Mouse (Mus musculus): ENCODE data around the gene Mga. TPM values are rescaled to one million over a fixed set of nuclear protein-coding genes. Genes with fewer than 3 reads are reported as not detected.

Mga gene
- polyA plus RNA-seq, 1 experiment = 23.8 TPM

DNA sequence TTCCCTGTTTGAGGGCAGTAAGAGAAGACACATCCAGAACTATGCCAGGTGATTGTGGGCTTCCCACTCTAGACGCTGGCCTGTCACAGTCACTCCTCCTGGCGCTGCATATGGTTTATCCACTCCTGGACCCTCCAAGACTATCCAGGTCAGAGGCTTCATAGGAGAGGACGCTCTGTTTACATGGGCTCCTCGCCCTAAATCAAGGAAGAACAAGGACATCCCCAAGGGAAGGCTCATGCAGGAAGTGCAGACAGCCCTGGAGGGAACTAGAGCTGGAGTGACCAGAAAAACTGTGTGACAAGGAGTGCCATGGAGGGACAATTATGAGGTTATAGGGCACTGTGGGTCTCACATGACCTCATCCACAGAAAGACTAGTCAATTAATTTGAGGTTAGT lies 100.3 kb downstream of the Mga start:
- no peak overlapping the region for H3K4me3 ChIP-seq (replicated peaks; ENCODE audit: extremely low read depth, low read depth, low read length)
- peaks cover 13% of the 10 kb centered on the region for H3K4me1 ChIP-seq (ENCODE audit: control insufficient read depth, insufficient read depth, low read length)
- no peak for TF ChIP-seq CTCF (IDR thresholded peaks at IDR 0.05; ENCODE audit: insufficient read depth, low read length)
- 69% methylated on average over 4 of the region's 4 CpGs for WGBS
- no peak for DNase-seq

DNA sequence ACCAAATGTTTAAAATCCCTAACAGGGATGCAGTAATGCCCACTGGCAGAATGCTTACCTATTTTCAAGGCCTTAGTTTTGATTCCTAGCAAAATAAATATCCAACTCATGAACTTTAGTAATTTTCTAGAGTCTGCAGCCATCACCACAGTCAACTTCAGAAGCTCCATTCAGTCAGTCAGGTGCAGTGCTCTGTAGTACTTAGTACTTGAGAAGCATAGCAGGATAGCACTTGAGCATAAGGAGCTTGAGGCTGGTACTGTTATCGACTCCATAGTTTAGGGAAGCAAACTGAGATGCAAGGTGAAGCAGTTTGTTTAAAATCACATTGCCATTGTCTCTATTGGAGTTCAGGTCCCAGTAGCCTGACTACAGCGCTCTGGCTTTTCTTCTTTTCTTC lies 102.7 kb downstream of the Mga start:
- TF ChIP-seq POLR2A (IDR thresholded peaks at IDR 0.05; ENCODE audit: borderline replicate concordance, extremely low read depth, low read depth, low read length) (no peak), CTCF (IDR thresholded peaks at IDR 0.05; ENCODE audit: insufficient read depth, low read length) (no peak)
- 81% methylated on average over 2 of the region's 2 CpGs for WGBS
- Histone ChIP-seq H3K4me3 (replicated peaks; ENCODE audit: extremely low read depth, low read depth, low read length) (no peak overlapping the region), H3K4me1 (ENCODE audit: control insufficient read depth, insufficient read depth, low read length) (peaks cover 15% of the 10 kb centered on the region)
- DNase-seq = no peak

DNA sequence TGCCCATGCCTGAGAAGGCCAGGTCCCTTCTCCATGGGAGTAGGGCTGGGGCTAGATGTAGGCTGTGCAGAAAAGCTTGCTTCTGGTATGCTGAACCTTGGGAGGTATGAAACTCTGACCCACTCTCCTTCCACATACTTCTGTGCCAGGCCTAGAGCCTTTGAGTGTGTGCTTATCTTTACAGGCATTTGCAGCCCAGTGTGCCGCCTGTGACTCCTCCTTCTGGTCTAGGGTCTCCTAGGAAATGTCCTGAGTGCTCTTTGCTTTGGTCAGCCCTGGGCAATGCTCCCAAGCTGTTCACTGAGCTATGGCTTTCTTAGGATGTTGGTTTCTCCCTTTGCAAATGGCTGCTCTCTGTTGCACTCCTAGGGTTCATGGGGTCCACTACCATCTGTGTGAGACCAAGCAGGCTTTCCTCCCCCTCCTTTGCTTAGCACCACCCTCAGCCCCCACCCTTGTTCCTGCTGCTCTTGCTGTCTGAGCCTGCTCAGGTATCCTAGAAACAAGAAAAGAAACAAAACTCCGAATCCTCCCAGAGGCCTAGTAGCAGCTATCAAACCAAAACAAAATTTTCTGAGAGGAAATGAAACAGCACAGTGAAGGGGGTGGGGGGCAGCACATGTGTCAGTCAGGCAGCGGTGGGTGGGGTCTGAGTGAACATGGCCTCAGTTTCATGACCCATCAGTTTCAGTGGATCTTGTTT lies 104.0 kb downstream of the Mga start:
- WGBS = 43% methylated on average over 3 of the region's 3 CpGs
- DNase-seq = peak; percentile 64
- H3K4me1 ChIP-seq (ENCODE audit: control insufficient read depth, insufficient read depth, low read length) = peaks cover 10% of the 10 kb centered on the region; the same call in 1 of the 2 replicates
- H3K4me3 ChIP-seq (replicated peaks; ENCODE audit: extremely low read depth, low read depth, low read length) = no peak overlapping the region
- TF ChIP-seq CTCF (IDR thresholded peaks at IDR 0.05; ENCODE audit: insufficient read depth, low read length) (no peak), POLR2A (IDR thresholded peaks at IDR 0.05; ENCODE audit: borderline replicate concordance, extremely low read depth, low read depth, low read length) (no peak)

DNA sequence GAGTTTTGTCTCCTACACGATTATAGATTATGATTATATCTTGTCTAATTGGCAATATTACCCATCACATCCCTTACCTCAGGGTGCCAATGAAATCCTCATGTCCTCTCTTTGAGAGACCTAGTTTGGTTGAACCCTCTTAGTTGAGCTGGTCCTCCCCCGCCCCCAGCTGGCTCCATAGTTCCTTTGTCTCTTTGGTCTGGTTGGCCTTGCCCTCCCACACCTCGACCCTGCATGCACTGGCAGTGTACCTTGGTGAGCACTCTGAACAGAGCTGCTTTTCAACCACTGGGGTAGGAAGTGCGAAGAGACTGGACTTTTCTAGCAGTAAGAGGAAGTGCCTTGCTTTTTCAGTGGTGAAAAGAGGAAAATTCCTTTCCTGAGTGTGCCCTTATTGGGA lies 104.9 kb downstream of the Mga start:
- H3K4me1 ChIP-seq (ENCODE audit: control insufficient read depth, insufficient read depth, low read length) = peaks cover 9% of the 10 kb centered on the region; the same call in 1 of the 2 replicates
- no peak for TF ChIP-seq CTCF (IDR thresholded peaks at IDR 0.05; ENCODE audit: insufficient read depth, low read length)
- TF ChIP-seq POLR2A (IDR thresholded peaks at IDR 0.05; ENCODE audit: borderline replicate concordance, extremely low read depth, low read depth, low read length) = no peak
- 63% methylated on average over 4 of the region's 4 CpGs for WGBS
- H3K4me3 ChIP-seq (replicated peaks; ENCODE audit: extremely low read depth, low read depth, low read length) = no peak overlapping the region
- DNase-seq = no peak

DNA sequence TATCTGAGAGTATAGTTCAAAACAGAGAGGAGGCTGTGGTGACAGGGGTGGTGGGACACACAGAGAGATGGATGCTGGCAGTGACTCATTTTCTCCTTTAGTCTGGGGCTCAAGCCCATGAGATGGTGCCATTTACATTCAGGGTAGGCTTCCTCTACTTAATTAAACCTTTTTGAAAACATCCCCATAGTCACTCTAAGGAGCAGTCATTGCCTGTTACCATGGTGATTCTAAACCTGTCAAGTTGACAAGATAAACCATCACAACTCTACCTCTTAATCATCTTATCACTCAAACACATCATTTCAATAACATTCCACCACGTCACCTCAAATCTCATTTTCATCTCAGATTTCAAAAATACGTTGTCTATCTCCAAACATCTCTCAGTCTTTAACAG lies 106.9 kb downstream of the Mga start:
- no peak overlapping the region for H3K4me3 ChIP-seq (replicated peaks; ENCODE audit: extremely low read depth, low read depth, low read length)
- no peak for DNase-seq
- peaks cover 11% of the 10 kb centered on the region; the same call in 1 of the 2 replicates for H3K4me1 ChIP-seq (ENCODE audit: control insufficient read depth, insufficient read depth, low read length)
- WGBS = 88% methylated on average over 2 of the region's 2 CpGs
- TF ChIP-seq POLR2A (IDR thresholded peaks at IDR 0.05; ENCODE audit: borderline replicate concordance, extremely low read depth, low read depth, low read length) (no peak), CTCF (IDR thresholded peaks at IDR 0.05; ENCODE audit: insufficient read depth, low read length) (no peak)

DNA sequence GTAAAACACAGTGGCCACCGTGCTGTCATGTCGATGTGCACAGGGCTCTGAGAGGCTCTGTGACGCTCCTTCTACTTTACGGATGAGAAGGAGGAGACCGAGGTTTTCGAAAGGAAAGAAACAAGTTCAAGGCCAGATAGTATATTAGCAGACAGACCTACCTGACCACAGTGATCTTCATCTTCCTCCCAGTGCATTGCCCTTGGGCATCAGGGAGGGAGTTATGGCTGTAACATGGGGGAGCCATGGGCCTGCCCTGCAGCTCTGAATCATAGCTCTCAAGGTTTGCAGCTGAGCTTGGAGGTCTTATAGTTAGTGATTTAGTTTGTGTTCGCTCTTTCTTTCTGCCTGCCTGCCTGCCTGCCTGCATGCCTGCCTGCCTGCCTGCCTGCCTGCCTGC lies 109.7 kb downstream of the Mga start:
- Histone ChIP-seq H3K4me3 (replicated peaks; ENCODE audit: extremely low read depth, low read depth, low read length) (no peak overlapping the region), H3K4me1 (ENCODE audit: control insufficient read depth, insufficient read depth, low read length) (peaks cover 7% of the 10 kb centered on the region; the same call in 1 of the 2 replicates)
- no peak for DNase-seq
- WGBS = 95% methylated on average over 7 of the region's 7 CpGs
- TF ChIP-seq POLR2A (IDR thresholded peaks at IDR 0.05; ENCODE audit: borderline replicate concordance, extremely low read depth, low read depth, low read length) = no peak
- TF ChIP-seq CTCF (IDR thresholded peaks at IDR 0.05; ENCODE audit: insufficient read depth, low read length) = no peak

DNA sequence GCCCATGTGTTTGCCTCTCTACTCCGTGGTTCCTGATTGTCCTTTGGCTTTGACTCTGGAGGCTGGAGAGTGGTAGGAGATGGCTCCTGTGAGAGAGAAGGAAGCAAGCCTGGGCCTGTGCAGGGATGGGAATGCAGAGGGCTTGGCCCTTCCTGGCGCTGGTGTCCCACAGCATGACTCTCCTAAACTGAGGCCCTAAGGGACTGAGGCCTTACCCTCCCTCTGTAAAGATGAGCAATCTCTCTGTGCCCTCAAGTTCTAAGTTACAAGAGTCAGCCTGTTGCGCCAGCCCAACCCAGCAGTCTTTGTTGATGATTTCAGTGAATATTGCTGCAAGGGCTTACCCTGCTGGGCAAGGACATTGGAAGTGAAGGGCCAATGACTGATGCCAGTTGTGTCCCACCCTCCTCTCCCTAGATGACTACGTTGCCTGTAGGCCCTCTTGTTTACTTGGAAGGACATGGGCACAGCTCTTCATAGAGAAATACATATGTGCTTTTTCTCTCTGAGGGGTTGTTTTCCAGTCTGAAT lies 110.7 kb downstream of the Mga start:
- 61% methylated on average over 4 of the region's 4 CpGs for WGBS
- DNase-seq = no peak
- no peak for TF ChIP-seq POLR2A (IDR thresholded peaks at IDR 0.05; ENCODE audit: borderline replicate concordance, extremely low read depth, low read depth, low read length)
- TF ChIP-seq CTCF (IDR thresholded peaks at IDR 0.05; ENCODE audit: insufficient read depth, low read length) = no peak

DNA sequence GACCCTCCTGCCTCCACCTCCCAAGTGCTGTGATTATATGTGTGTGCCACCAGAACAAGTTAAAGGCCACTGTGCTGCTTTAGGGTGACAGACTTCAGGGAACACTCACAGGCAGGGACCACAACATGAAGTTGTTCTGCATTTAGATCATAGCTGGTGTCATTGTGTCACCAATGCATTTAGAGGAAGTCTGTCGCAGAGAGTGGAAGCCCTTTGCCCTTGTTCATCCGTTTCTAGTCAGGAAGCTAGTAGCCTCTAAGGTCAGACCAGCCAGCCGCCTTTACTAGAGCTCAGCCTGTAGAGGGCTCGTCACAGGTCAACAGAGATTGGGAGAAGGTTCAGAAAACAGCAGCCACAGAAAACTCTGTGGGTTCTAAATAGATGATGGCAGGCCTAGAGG lies 111.6 kb downstream of the Mga start:
- 0 out of 2 replicates have a peak, but pooled peaks cover 3% of the 10 kb centered on the region for H3K4me1 ChIP-seq (ENCODE audit: control insufficient read depth, insufficient read depth, low read length)
- DNase-seq = no peak
- no peak overlapping the region for H3K4me3 ChIP-seq (replicated peaks; ENCODE audit: extremely low read depth, low read depth, low read length)
- WGBS = 36% methylated on average over 4 of the region's 4 CpGs
- TF ChIP-seq POLR2A (IDR thresholded peaks at IDR 0.05; ENCODE audit: borderline replicate concordance, extremely low read depth, low read depth, low read length) (no peak), CTCF (IDR thresholded peaks at IDR 0.05; ENCODE audit: insufficient read depth, low read length) (no peak)

More for the DNA sequence above, 110.7 kb downstream of the Mga start:
- H3K4me1 ChIP-seq (ENCODE audit: control insufficient read depth, insufficient read depth, low read length) = 0 out of 2 replicates have a peak, but pooled peaks cover 3% of the 10 kb centered on the region
- no peak overlapping the region for H3K4me3 ChIP-seq (replicated peaks; ENCODE audit: extremely low read depth, low read depth, low read length)

DNA sequence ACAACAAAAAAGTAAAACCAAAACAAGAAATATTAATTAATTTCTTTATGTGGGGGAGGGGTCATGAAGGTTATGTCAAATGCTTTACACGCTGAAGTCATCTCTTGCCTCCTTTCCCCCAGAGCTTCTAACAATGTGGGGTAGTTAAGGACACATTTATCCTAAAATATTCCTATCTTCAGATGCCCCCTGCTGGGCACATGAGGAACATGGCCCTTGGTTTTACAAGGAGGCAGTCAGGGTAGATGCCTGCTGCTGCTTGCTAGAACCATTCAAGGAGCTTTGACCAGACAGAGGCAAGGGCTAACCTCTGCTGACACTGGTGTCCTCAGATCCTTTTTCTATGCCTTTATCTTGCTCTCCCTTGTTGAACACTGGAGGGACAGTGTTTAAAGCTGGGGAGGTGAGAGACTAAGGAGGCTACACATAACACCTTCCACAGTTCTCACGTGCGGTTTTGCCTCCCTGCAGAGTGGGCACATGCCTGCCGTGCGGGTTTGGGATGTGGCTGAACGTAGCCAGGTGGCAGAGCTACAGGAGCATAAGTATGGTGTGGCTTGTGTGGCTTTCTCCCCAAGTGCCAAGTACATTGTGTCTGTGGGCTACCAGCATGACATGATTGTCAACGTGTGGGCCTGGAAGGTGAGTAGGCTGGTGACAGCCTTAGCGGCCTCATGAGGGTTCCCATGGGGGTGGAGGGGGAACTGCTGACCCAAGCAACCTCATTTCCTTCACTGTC lies 114.6 kb downstream of the Mga start:
- H3K4me3 ChIP-seq (replicated peaks; ENCODE audit: extremely low read depth, low read depth, low read length) = no peak overlapping the region
- 0 out of 2 replicates have a peak, but pooled peaks cover 3% of the 10 kb centered on the region for H3K4me1 ChIP-seq (ENCODE audit: control insufficient read depth, insufficient read depth, low read length)
- peak; percentile 51 for DNase-seq
- TF ChIP-seq POLR2A (IDR thresholded peaks at IDR 0.05; ENCODE audit: borderline replicate concordance, extremely low read depth, low read depth, low read length) (no peak), CTCF (IDR thresholded peaks at IDR 0.05; ENCODE audit: insufficient read depth, low read length) (peak; percentile 62)
- 75% methylated on average over 8 of the region's 8 CpGs for WGBS

Measured in lung, adult 2 months (tissue).